Mouse (Mus musculus): ENCODE data around the gene Actbl2.

The Actbl2 gene

DNA sequence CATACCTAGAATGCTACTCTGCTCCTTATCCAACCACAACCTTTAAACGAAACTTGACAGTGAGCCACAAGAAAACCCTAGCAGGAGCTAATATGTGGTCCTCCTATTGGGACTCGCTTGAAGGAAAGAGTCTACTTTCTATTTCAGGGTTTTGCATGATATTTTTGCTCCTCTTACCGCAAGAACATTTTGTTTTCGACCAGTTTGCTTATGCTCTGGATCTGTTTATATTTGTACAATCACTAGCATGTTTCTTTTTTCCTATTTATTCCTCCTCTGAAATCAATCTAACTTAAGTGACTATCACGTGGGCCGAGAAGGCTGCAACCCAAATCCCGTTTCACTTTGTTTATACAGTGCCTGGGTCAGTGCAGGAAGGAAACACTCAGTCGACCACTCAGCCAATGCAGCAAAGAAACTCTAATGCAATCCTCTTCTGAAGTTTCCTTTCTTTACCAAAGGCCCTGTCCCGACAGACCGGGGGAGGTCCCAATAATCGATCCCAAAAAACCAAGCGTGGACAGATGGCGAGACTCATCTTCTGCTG, 15.0 kb downstream of the Actbl2 start:
- no peak for DNase-seq (ENCODE audit: low spot score in 2 of 2)

DNA sequence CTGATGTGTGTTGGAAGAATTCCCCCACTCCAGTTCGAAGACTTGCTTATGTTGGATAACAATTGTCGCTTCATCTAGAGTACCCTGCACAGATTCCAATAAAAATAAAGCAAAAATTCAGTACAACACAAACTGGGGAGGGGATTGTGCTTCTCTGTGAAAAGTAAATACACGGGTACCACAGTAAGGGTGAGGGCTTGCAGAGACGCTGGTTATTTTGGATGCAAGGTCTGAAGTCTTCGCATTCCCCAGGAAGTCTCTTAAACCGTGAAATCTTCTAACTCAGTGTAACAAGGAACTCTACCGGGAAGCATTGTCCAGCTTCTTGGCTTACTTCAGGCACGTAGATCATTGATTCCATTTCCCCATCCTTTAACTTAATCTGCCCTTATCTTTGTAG, 17.1 kb downstream of the Actbl2 start:
- DNase-seq (ENCODE audit: low spot score in 2 of 2): no peak

DNA sequence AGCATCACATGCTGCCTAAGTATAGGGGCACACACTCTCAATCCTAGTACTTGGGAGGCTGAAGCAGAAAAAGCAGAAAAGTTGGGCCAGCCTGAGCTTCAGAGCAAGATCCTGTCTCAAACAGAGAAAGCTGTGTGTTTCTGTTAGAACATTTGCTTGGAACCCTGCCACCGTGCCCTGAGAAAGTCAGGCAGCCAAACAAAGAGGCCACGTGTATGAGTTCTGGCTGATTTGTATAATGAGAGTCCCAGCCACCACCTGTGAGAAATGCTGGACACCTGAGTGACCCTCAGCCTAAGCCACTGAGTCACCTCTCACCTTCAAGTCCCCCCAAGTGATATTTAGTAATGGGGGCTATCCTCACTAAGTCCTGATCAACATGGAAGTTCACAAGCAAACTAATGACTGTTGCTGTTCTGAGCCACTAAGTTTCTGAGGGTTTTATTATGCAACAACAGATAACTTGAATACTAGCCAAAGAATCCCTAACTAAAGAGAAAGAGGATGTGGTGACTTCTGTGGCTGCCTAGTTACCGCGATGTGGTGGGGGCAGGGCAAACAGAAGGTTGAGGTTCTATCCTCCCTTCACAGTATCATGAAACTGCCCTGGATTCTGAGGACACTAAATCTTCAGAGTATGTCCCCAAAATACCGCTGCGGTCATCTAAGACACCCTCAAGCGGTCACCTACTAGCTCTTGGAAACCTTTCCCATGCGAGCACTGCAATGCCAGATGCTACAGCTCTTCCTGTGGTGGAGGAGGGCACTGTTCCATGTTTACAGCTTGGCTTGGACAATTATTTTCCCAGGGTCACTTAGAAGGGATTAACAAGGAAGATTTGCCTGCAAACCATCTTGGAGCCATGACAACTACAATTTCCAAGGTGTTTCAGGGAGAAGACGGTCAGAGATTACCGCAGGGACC, 31.9 kb downstream of the Actbl2 start:
- peak in 1 of 2 experiments; percentile 2 for DNase-seq (ENCODE audit: low spot score in 2 of 2)

DNA sequence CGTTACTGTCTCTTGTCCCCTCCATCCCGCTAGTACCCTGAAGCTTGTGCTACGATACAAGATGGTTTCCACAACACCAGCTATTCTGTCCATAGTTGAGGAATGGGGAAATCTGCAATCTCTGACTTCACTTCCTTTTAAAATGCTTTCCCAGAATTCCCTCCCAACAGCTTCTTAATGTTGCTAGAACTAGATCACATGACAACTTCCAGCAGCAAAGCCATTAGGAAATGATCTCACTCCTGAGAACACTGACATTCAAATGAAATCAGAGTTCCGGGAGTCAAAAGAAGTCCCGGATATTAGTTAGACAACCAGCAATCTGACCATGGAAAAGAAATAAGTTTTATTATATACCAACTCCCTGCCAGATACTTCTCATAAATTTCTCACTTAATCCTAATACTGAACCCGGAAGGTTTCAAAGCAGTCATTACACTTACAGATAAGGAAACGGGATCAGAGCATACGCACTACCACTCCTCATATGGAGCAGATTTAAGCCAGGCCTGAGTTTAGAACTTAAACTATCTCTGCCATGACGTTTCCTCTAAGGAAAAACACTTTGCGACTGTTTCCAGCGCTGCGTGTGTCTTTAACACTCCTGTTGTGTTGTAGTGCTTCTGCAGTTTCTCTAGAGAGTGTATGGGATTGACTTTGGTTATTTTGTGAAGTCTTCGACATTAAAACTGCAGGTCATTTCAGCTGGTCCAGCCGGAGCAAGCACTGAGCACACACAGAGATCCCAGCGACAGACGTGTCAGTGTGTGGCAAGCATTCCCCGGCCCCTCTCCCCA, 36.5 kb downstream of the Actbl2 start:
- no peak for DNase-seq (ENCODE audit: low spot score in 2 of 2)

DNA sequence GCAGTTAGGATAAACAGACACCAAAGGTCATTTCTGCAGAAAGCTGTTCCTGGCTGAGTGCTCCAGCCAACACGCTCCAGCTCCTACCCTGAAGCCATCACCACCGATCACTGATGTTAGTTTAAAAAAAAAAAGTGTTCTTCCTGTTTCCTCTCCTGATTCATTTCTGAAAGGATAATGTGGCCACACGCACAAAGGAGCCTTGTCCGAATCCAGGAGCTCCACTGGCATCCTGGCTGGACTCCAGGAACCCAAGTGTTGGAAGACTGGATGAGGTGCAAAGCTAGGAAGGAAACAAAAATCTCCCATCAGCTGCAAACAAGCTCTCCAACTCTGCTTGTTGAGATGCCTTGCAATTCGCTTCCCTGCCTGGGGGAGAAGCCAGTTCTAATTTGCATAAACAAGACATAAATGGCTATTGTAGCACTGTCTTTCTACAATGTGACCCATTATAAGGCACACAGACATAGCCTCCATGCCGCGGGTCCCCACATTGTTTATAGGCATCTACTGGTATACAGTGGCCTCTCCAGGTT, 37.2 kb downstream of the Actbl2 start:
- DNase-seq (ENCODE audit: low spot score in 2 of 2): no peak

DNA sequence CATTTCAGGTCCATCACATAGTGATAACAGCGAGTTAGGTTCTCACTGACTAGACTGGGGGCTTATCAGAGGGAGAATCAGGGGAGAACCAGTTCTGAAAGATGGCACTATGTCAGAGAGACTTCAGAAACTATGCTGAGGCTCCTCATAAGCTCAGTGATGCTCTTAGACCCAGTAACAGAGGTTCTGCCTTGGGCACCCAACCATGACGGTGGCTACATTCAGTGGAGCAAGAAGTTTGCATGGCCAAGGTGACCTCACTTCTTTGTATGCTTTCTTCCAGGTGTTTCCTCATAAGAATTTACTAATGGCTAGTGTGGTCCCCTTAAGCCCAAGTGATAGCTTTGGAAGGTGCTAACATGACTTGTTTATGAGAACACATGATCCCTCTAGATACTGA, 38.7 kb downstream of the Actbl2 start:
- DNase-seq (ENCODE audit: low spot score in 2 of 2): no peak

DNA sequence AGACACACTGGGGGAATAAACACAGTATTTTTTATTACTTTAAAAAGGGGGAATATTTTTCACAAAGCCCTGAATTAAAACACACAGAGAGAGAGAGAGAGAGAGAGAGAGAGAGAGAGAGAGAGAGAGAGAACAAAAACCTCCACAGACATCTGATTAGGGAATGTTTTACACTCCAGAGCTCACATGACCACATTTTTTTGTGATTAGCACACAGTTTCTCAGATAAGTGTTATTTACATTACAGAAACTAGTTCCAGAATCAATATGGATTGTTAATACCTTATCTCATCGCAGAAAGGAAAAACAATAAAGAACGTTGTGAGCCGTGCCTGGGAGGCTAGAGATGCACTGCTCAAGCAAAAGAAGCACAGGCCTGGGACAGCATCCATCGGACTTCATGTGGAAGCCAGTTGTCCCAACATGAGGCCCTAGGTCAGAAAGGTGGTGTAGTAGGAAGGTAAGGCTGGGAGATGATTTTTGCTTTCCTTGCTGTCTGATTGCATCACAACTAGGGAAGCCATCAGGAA, 40.2 kb downstream of the Actbl2 start:
- no peak for DNase-seq (ENCODE audit: low spot score in 2 of 2)

DNA sequence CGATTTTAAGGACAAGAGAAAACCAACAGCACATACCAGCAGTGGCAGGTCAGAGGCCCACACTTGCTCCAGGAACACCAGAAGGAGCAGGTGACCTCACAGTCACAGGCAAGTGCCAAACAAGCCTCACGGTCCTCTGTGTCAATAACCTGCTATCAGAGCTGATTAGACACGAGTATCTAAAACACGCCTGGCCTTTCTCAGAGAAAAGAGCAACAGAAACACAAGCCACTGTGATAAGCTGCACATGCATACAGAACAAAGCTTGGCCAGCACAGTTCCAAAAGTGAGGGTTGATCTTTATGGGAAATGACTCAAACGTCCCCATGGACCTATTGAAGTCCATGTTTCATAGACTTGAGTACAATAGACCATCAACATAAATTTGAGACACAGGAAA, 41.2 kb downstream of the Actbl2 start:
- no peak for DNase-seq (ENCODE audit: low spot score in 2 of 2)

DNA sequence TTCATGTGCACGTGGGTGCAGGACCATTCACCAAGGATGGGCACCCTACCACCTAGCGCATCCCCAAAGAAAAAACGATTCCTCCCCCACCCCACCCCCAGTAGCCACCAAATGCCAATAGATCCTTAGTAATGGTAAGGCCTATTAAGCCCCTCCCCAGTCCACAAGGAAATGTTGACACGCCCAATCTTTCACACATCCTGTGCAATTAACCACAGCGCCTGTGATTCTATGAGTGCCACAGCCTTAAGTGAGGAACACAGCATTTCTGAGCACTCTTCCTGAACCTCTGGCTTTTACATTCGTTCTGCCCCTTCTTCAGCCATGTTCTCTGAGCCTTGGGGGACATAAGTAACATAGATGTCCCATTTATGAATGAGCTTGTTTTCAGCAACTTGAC, 42.8 kb downstream of the Actbl2 start:
- DNase-seq (ENCODE audit: low spot score in 2 of 2): no peak

DNA sequence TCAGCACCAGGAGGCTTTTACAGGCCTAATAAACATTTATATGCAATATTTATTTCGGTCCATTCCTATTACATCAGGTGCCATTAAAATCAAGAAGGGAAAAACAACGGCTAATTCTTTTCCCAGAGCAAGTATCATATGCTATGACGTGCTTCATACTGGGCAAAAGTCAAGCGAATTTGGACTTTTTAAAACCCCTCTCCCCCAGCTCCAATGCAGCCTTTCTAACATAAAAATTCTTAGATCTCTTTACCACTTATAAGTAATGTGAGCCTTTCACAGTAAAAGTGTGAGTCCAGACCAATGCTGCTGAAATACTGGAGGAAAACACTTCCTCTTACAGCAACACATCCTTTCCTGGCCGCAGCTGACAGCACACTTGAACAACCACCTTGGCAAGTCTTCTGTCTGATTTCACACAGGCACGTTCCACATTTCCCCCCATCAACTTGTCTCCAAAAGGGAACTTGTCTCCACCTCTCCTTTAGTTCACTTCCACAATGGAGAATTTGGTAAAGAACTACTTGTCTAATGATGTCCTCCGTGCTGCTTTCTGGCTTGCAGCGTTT, 44.4 kb downstream of the Actbl2 start:
- DNase-seq (ENCODE audit: low spot score in 2 of 2): no peak

DNA sequence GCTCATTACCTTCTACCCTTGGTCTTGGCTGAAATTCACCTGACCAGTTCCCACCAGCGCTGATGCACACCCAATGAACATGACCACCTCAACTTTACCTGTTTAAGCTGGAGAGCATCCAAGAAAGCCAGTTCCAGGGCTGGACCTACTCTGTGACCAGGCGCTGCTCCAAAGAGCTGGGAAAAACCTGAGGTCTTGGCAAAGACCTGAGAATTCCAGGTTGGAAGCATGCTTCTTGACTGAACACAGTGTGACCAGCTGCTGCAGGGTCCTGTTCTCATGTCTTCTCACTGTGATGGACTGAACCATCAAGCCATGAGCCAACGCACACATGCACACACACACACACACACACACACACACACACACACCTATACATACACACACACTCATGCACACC, 46.0 kb downstream of the Actbl2 start:
- no peak for DNase-seq (ENCODE audit: low spot score in 2 of 2)

DNA sequence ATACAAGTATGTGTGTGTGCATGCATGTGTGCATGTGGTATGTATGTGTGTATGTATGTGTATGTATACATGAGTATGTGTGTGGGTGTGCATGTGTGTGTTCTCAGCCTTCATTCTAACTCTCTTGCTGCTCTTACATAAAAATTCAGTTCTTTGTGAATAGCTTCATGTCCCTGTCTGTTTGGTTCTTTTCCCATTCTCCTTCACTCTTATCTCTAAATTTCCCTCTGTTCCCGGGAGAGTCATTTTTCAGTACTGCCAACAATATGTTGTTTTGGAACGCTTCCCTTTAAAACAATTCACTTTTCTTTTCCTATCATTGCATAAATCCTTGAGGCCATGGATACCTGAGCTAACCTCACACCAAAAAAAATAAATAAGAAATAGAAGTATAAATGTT, 46.6 kb downstream of the Actbl2 start:
- no peak for DNase-seq (ENCODE audit: low spot score in 2 of 2)

DNA sequence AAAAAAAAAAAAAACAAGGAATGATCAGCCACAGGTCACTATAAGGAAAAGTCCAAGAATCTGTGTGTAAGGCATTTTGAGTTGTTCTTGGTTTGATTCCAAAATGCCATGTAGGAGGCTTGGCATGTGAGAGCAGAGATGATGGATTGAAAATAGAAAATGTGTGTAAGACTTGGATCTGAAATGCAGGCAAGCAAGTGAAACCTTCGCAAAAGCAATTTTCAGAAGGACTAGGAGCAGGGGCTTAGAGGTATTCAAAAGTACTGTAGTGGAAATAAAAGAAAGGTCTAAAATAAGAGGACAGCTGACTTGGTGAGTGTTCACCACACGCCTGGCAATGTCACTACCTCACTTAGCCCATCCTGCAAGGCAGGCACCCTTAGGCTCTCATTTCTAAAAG, 49.4 kb downstream of the Actbl2 start:
- DNase-seq (ENCODE audit: low spot score in 2 of 2): no peak

DNA sequence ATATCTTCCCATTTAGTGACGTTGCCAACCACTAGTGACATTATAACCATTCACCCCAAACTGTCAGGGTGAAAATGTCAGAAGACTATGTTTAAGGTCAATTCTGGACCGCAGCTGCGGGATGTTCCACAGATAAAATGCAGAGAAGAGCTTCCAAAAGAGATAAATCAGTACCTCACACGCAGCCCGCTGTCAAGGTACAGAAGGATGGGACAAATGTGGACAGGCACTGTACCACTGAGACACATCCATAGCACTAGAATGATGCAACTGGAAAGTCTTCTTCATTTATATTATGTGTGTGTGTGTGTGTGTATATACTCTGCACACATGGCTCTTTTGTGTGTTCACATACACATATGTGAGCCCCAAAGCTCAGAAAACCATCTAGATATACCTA, 49.9 kb downstream of the Actbl2 start:
- DNase-seq (ENCODE audit: low spot score in 2 of 2): no peak
